Mouse (Mus musculus): Measurements from ENCODE around the gene Ndufa3. TPM values are rescaled to one million over a fixed set of nuclear protein-coding genes. Genes with fewer than 3 reads are reported as not detected.
A peak's percentile ranks its signal among the peaks of the same experiment; 100 is the strongest.

Gene Ndufa3
- polyA plus RNA-seq, 1 experiment from 2014 or later = 642 TPM

Small RNA genes lying within 50 kb of the gene (microRNA-seq; reads per million reads assigned to microRNA genes)
- gene Gm25100 (not detected), gene Mir3572 (3.2 reads per million, percentile 14 among the genes with 10 or more reads in this experiment)

Other genes starting within 250 kb of the Ndufa3 start
- gene Cacng8, start 226.7 kb upstream of the Ndufa3 start, polyA plus RNA-seq (2014; fragmentation: Nextera tagmentation; extraction: Ambion mirVana) = 9.6 and 11.5 TPM in 2 replicates
- gene Cacng6, start 193.2 kb upstream of the Ndufa3 start, polyA plus RNA-seq (2014; fragmentation: Nextera tagmentation; extraction: Ambion mirVana) = not detected in 2 replicates
- gene Tarm1, start 114.7 kb upstream of the Ndufa3 start, polyA plus RNA-seq (2014; fragmentation: Nextera tagmentation; extraction: Ambion mirVana) = not detected in 2 replicates
- 0.39 and 0.70 TPM in 2 replicates for gene Oscar, start 1.2 kb upstream of the Ndufa3 start, polyA plus RNA-seq (2014; fragmentation: Nextera tagmentation; extraction: Ambion mirVana)
- gene Tfpt, start 12.6 kb downstream of the Ndufa3 start, polyA plus RNA-seq (2014; fragmentation: Nextera tagmentation; extraction: Ambion mirVana) = 27.0 and 31.7 TPM in 2 replicates
- 79.5 and 80.8 TPM in 2 replicates for gene Prpf31, start 12.6 kb downstream of the Ndufa3 start, polyA plus RNA-seq (2014; fragmentation: Nextera tagmentation; extraction: Ambion mirVana)
- 34.4 and 39.2 TPM in 2 replicates for gene Cnot3, start 27.9 kb downstream of the Ndufa3 start, polyA plus RNA-seq (2014; fragmentation: Nextera tagmentation; extraction: Ambion mirVana)
- 10.5 and 11.7 TPM in 2 replicates for gene Leng1, start 48.5 kb downstream of the Ndufa3 start, polyA plus RNA-seq (2014; fragmentation: Nextera tagmentation; extraction: Ambion mirVana)
- gene Tmc4, start 60.2 kb downstream of the Ndufa3 start, polyA plus RNA-seq (2014; fragmentation: Nextera tagmentation; extraction: Ambion mirVana) = 3.5 and 4.4 TPM in 2 replicates
- gene Tsen34, start 75.5 kb downstream of the Ndufa3 start, polyA plus RNA-seq (2014; fragmentation: Nextera tagmentation; extraction: Ambion mirVana) = 263 and 275 TPM in 2 replicates
- gene Mboat7, start 76.2 kb downstream of the Ndufa3 start, polyA plus RNA-seq (2014; fragmentation: Nextera tagmentation; extraction: Ambion mirVana) = 80.4 and 93.7 TPM in 2 replicates
- 732 and 840 TPM in 2 replicates for gene Rps9, start 86.6 kb downstream of the Ndufa3 start, polyA plus RNA-seq (2014; fragmentation: Nextera tagmentation; extraction: Ambion mirVana)
- 0.23 and 0.47 TPM in 2 replicates for gene Pirb, start 103.0 kb downstream of the Ndufa3 start, polyA plus RNA-seq (2014; fragmentation: Nextera tagmentation; extraction: Ambion mirVana)
- not detected in 2 replicates for gene Gm15448, start 208.3 kb downstream of the Ndufa3 start, polyA plus RNA-seq (2014; fragmentation: Nextera tagmentation; extraction: Ambion mirVana)
- gene Pira2, start 227.7 kb downstream of the Ndufa3 start, polyA plus RNA-seq (2014; fragmentation: Nextera tagmentation; extraction: Ambion mirVana) = 0.13 TPM in 1 of 2 replicates, not detected in the other